Mouse (Mus musculus): ENCODE results near the gene Pdzk1. TPM values are rescaled to one million over a fixed set of nuclear protein-coding genes. Genes with fewer than 3 reads are reported as not detected.

Pdzk1 gene
- polyA plus RNA-seq, 1 experiment from 2014 or later, result 0.20 TPM

DNA sequence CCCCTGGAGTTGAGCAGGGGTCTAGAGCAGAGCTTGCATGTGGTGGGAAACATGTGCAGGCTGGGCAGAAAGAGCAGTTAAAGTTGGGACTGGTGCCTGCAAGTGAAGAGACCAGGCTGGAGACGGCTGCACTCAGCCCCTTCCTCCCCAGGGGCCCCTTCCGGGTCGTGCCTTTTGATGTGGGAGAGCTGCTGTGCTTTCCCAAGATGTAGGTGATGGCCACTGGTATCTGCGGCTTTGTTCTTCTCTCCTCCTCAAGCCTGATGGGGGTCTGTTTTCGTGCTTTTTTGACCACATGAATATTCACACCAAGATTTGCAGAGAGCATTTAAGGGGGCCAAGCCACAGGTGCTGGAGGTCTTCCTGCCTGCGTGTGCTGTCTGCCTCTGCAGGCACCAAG, 18.6 kb downstream of the Pdzk1 start:
- H3K9me3 ChIP-seq (ENCODE audit: control insufficient read depth, low read length), result no peaks in the 10 kb centered on the region
- H3K4me1 ChIP-seq (replicated peaks; ENCODE audit: control insufficient read depth, insufficient read depth, low read length), result no peaks in the 10 kb centered on the region
- no peak for ATAC-seq
- no peak overlapping the region for H3K4me2 ChIP-seq (ENCODE audit: low read length)
- H3K9ac ChIP-seq (replicated peaks; ENCODE audit: low read depth, low read length), result no peak overlapping the region
- WGBS, result 59% methylated on average over 6 of the region's 6 CpGs
- H3K27me3 ChIP-seq (replicated peaks; ENCODE audit: control insufficient read depth, insufficient read depth, low read length), result no peaks in the 10 kb centered on the region
- no peaks in the 10 kb centered on the region for H3K36me3 ChIP-seq (ENCODE audit: control insufficient read depth, insufficient read depth)
- no peak overlapping the region for H3K27ac ChIP-seq (ENCODE audit: low read length)
- no peak overlapping the region for H3K4me3 ChIP-seq (replicated peaks; ENCODE audit: low read length)

DNA sequence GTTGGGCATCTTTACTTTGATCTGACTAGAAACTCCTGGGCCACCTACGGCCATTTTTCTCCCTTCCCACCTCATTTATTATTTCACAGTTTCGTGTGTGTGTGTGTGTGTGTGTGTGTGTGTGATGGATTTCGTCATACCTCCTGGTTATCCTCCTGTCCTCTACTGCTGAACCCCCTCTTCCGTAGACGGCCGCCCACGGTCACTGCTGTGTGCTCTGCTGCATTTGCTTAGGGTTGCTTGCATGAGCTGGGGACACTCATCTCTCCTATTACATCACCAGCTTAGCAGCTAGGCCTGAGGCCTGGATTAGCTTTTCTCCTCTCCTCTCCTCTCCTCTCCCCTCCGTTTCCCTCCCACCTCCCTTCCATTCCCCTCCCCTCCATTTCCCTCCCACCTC, 19.4 kb downstream of the Pdzk1 start:
- H3K27me3 ChIP-seq (replicated peaks; ENCODE audit: control insufficient read depth, insufficient read depth, low read length), result no peaks in the 10 kb centered on the region
- H3K9ac ChIP-seq (replicated peaks; ENCODE audit: low read depth, low read length), result no peak overlapping the region
- no peaks in the 10 kb centered on the region for H3K36me3 ChIP-seq (ENCODE audit: control insufficient read depth, insufficient read depth)
- WGBS, result 87% methylated on average over 7 of the region's 8 CpGs
- H3K9me3 ChIP-seq (ENCODE audit: control insufficient read depth, low read length), result no peaks in the 10 kb centered on the region
- no peak overlapping the region for H3K27ac ChIP-seq (ENCODE audit: low read length)
- no peak for ATAC-seq
- H3K4me2 ChIP-seq (ENCODE audit: low read length), result no peak overlapping the region
- no peaks in the 10 kb centered on the region for H3K4me1 ChIP-seq (replicated peaks; ENCODE audit: control insufficient read depth, insufficient read depth, low read length)
- no peak overlapping the region for H3K4me3 ChIP-seq (replicated peaks; ENCODE audit: low read length)

GRCm38 (mm10) chr3:96849168-96849727, 20.2 kb downstream of the Pdzk1 start:
- no peak for ATAC-seq
- Histone ChIP-seq H3K4me2 (ENCODE audit: low read length) (no peak overlapping the region), H3K4me3 (replicated peaks; ENCODE audit: low read length) (no peak overlapping the region), H3K27ac (ENCODE audit: low read length) (no peak overlapping the region), H3K4me1 (replicated peaks; ENCODE audit: control insufficient read depth, insufficient read depth, low read length) (no peaks in the 10 kb centered on the region), H3K27me3 (replicated peaks; ENCODE audit: control insufficient read depth, insufficient read depth, low read length) (no peaks in the 10 kb centered on the region), H3K9me3 (ENCODE audit: control insufficient read depth, low read length) (no peaks in the 10 kb centered on the region), H3K9ac (replicated peaks; ENCODE audit: low read depth, low read length) (no peak overlapping the region), H3K36me3 (ENCODE audit: control insufficient read depth, insufficient read depth) (no peaks in the 10 kb centered on the region)
- WGBS, result 87% methylated on average over 2 of the region's 2 CpGs

GRCm38 (mm10) chr3:96852561-96852960, 23.5 kb downstream of the Pdzk1 start:
- Histone ChIP-seq H3K4me3 (replicated peaks; ENCODE audit: low read length) (no peak overlapping the region), H3K9me3 (ENCODE audit: control insufficient read depth, low read length) (no peaks in the 10 kb centered on the region), H3K36me3 (ENCODE audit: control insufficient read depth, insufficient read depth) (no peaks in the 10 kb centered on the region), H3K4me2 (ENCODE audit: low read length) (no peak overlapping the region), H3K4me1 (replicated peaks; ENCODE audit: control insufficient read depth, insufficient read depth, low read length) (no peaks in the 10 kb centered on the region), H3K9ac (replicated peaks; ENCODE audit: low read depth, low read length) (no peak overlapping the region), H3K27ac (ENCODE audit: low read length) (no peak overlapping the region), H3K27me3 (replicated peaks; ENCODE audit: control insufficient read depth, insufficient read depth, low read length) (no peaks in the 10 kb centered on the region)
- WGBS, result 82% methylated on average over 6 of the region's 6 CpGs
- no peak for ATAC-seq

GRCm38 (mm10) chr3:96854376-96854775, 25.3 kb downstream of the Pdzk1 start:
- H3K27me3 ChIP-seq (replicated peaks; ENCODE audit: control insufficient read depth, insufficient read depth, low read length), result no peaks in the 10 kb centered on the region
- 90% methylated on average over 4 of the region's 4 CpGs for WGBS
- H3K4me3 ChIP-seq (replicated peaks; ENCODE audit: low read length), result no peak overlapping the region
- H3K36me3 ChIP-seq (ENCODE audit: control insufficient read depth, insufficient read depth), result no peaks in the 10 kb centered on the region
- ATAC-seq, result no peak
- H3K9ac ChIP-seq (replicated peaks; ENCODE audit: low read depth, low read length), result no peak overlapping the region
- H3K4me1 ChIP-seq (replicated peaks; ENCODE audit: control insufficient read depth, insufficient read depth, low read length), result no peaks in the 10 kb centered on the region
- no peak overlapping the region for H3K27ac ChIP-seq (ENCODE audit: low read length)
- H3K4me2 ChIP-seq (ENCODE audit: low read length), result no peak overlapping the region
- no peaks in the 10 kb centered on the region for H3K9me3 ChIP-seq (ENCODE audit: control insufficient read depth, low read length)

GRCm38 (mm10) chr3:96855833-96856232, 26.7 kb downstream of the Pdzk1 start:
- no peaks in the 10 kb centered on the region for H3K4me1 ChIP-seq (replicated peaks; ENCODE audit: control insufficient read depth, insufficient read depth, low read length)
- 72% methylated on average over 3 of the region's 3 CpGs for WGBS
- no peak overlapping the region for H3K4me3 ChIP-seq (replicated peaks; ENCODE audit: low read length)
- no peak overlapping the region for H3K9ac ChIP-seq (replicated peaks; ENCODE audit: low read depth, low read length)
- no peaks in the 10 kb centered on the region for H3K36me3 ChIP-seq (ENCODE audit: control insufficient read depth, insufficient read depth)
- H3K4me2 ChIP-seq (ENCODE audit: low read length), result no peak overlapping the region
- no peaks in the 10 kb centered on the region for H3K9me3 ChIP-seq (ENCODE audit: control insufficient read depth, low read length)
- no peaks in the 10 kb centered on the region for H3K27me3 ChIP-seq (replicated peaks; ENCODE audit: control insufficient read depth, insufficient read depth, low read length)
- no peak overlapping the region for H3K27ac ChIP-seq (ENCODE audit: low read length)
- no peak for ATAC-seq

- no peak overlapping the region for H3K9ac ChIP-seq (replicated peaks; ENCODE audit: low read depth, low read length)
- H3K4me2 ChIP-seq (ENCODE audit: low read length), result no peak overlapping the region
- no peaks in the 10 kb centered on the region for H3K27me3 ChIP-seq (replicated peaks; ENCODE audit: control insufficient read depth, insufficient read depth, low read length)
- H3K4me3 ChIP-seq (replicated peaks; ENCODE audit: low read length), result no peak overlapping the region
- H3K4me1 ChIP-seq (replicated peaks; ENCODE audit: control insufficient read depth, insufficient read depth, low read length), result no peaks in the 10 kb centered on the region
- no peaks in the 10 kb centered on the region for H3K36me3 ChIP-seq (ENCODE audit: control insufficient read depth, insufficient read depth)
- ATAC-seq, result no peak
- 91% methylated on average over 5 of the region's 5 CpGs for WGBS
- H3K9me3 ChIP-seq (ENCODE audit: control insufficient read depth, low read length), result no peaks in the 10 kb centered on the region
- H3K27ac ChIP-seq (ENCODE audit: low read length), result no peak overlapping the region
These were observed 31.4 kb downstream of the Pdzk1 start for GRCm38 (mm10) chr3:96860498-96860897.

DNA sequence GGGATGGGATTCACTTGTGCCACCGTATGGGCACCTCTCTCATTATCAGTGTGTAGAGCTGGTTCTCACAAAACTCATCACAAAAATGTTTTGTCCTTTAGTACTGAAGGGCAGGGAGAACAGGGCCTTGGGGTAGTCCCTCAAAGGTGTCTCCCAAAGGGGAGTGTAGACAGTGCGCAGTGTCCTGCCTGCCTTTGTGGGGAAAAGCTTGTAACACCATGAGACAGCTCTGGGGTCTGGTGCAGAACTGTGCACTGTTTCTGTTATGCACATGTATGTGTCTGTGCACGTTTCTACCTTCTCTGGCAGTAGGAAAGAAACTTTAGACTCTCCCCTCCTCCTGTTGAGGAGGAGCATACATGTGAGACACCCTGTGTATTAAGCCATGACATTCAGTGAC, 38.8 kb downstream of the Pdzk1 start:
- Histone ChIP-seq H3K4me2 (ENCODE audit: low read length) (no peak overlapping the region), H3K9me3 (ENCODE audit: control insufficient read depth, low read length) (no peaks in the 10 kb centered on the region), H3K27ac (ENCODE audit: low read length) (no peak overlapping the region), H3K27me3 (replicated peaks; ENCODE audit: control insufficient read depth, insufficient read depth, low read length) (no peaks in the 10 kb centered on the region), H3K4me1 (replicated peaks; ENCODE audit: control insufficient read depth, insufficient read depth, low read length) (no peaks in the 10 kb centered on the region), H3K4me3 (replicated peaks; ENCODE audit: low read length) (no peak overlapping the region), H3K36me3 (ENCODE audit: control insufficient read depth, insufficient read depth) (peaks cover 22% of the 10 kb centered on the region), H3K9ac (replicated peaks; ENCODE audit: low read depth, low read length) (no peak overlapping the region)
- ATAC-seq, result no peak
- 88% methylated on average over 3 of the region's 3 CpGs for WGBS

DNA sequence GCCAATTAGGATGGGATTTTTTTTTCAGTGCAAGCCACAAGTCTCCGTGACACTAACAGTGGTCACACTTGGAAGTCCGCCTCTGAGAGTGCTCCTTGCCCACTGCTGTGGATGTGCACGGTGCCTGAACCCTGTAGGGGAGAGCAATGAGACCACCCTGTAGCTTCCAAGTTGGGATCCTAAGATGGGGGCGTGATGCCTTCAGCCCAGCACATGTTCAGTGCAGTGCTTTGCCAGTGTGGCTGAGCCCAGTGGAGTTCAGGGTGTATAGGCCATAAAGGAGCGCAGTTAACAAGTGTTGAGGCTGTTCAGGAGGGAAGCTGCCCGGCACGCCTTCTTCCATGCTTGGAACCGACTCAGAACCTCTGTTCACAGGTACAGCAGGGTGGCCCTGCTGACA, 39.5 kb downstream of the Pdzk1 start:
- Histone ChIP-seq H3K4me3 (replicated peaks; ENCODE audit: low read length) (no peak overlapping the region), H3K27me3 (replicated peaks; ENCODE audit: control insufficient read depth, insufficient read depth, low read length) (no peaks in the 10 kb centered on the region), H3K36me3 (ENCODE audit: control insufficient read depth, insufficient read depth) (peaks cover 27% of the 10 kb centered on the region), H3K4me2 (ENCODE audit: low read length) (no peak overlapping the region), H3K9me3 (ENCODE audit: control insufficient read depth, low read length) (no peaks in the 10 kb centered on the region), H3K4me1 (replicated peaks; ENCODE audit: control insufficient read depth, insufficient read depth, low read length) (no peaks in the 10 kb centered on the region), H3K27ac (ENCODE audit: low read length) (no peak overlapping the region), H3K9ac (replicated peaks; ENCODE audit: low read depth, low read length) (no peak overlapping the region)
- no peak for ATAC-seq
- WGBS, result 95% methylated on average over 8 of the region's 8 CpGs

DNA sequence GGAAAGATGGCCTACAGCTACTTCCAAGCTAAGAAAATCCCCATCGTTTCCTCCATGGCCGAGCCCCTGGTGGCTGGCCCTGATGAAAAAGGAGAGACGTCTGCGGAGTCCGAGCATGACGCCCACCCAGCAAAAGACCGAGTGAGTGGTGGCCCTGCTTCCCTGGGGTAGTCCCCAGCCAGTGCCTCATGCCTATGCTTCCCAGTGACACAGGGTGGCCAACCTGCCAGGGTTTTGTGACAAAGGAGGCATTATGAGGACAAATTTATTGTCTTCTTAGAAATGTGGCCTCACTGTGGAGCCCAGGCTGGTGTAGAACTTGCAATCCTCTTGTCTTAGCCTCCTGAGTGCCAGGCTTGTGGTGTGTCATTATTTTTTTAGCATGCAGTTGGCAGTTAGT, 40.0 kb downstream of the Pdzk1 start:
- Histone ChIP-seq H3K36me3 (ENCODE audit: control insufficient read depth, insufficient read depth) (peaks cover 31% of the 10 kb centered on the region), H3K9me3 (ENCODE audit: control insufficient read depth, low read length) (no peaks in the 10 kb centered on the region), H3K4me2 (ENCODE audit: low read length) (no peak overlapping the region), H3K27ac (ENCODE audit: low read length) (no peak overlapping the region), H3K4me1 (replicated peaks; ENCODE audit: control insufficient read depth, insufficient read depth, low read length) (no peaks in the 10 kb centered on the region), H3K4me3 (replicated peaks; ENCODE audit: low read length) (no peak overlapping the region), H3K27me3 (replicated peaks; ENCODE audit: control insufficient read depth, insufficient read depth, low read length) (no peaks in the 10 kb centered on the region), H3K9ac (replicated peaks; ENCODE audit: low read depth, low read length) (no peak overlapping the region)
- WGBS, result 93% methylated on average over 7 of the region's 7 CpGs
- no peak for ATAC-seq

Data from forebrain, embryonic 16.5 days (tissue).